Mouse (Mus musculus) gonadal fat pad, adult 2 months (tissue): ENCODE measurements around the gene Hip1r. TPM values are rescaled to one million over a fixed set of nuclear protein-coding genes. Genes with fewer than 3 reads are reported as not detected.

Experiments used
- DNase-seq: peaks from one replicate; pipeline ENCODE4 v3.0.0-alpha.2; 2012; ENCODE audit warnings: low read depth
- polyA plus RNA-seq: library from polyadenylated mRNA; depleted of rRNA; stranded (reverse); fragments of >200 nt; gene quantifications from 2 replicates; pipeline ENCODE4 v1.2.3, GENCODE M21; 2012

Hip1r gene
- polyA plus RNA-seq, 1 experiment = 46.6 TPM

- DNase-seq = no peak
Observed at GRCm38 (mm10) chr5:123997211-123997751, 23.9 kb downstream of the Hip1r start.

GRCm38 (mm10) chr5:123997811-123998210 is 24.4 kb downstream of the Hip1r start:
- DNase-seq = no peak

GRCm38 (mm10) chr5:123998370-123998769 is 24.9 kb downstream of the Hip1r start:
- no peak for DNase-seq

GRCm38 (mm10) chr5:124000824-124001223 is 27.4 kb downstream of the Hip1r start:
- DNase-seq = no peak

- DNase-seq = no peak
Observed at GRCm38 (mm10) chr5:124001274-124001673, 27.8 kb downstream of the Hip1r start.

GRCm38 (mm10) chr5:124002876-124003275 is 29.4 kb downstream of the Hip1r start:
- DNase-seq = peak; percentile 56

GRCm38 (mm10) chr5:124003375-124003774 is 29.9 kb downstream of the Hip1r start:
- DNase-seq = no peak

- DNase-seq = no peak
Observed at GRCm38 (mm10) chr5:124004356-124005150, 31.1 kb downstream of the Hip1r start.

- no peak for DNase-seq
Observed at GRCm38 (mm10) chr5:124005151-124005500, 31.7 kb downstream of the Hip1r start.

- DNase-seq = no peak
Observed at GRCm38 (mm10) chr5:124005591-124005990, 32.2 kb downstream of the Hip1r start.

- no peak for DNase-seq
Observed at GRCm38 (mm10) chr5:124006082-124006873, 32.9 kb downstream of the Hip1r start.

- DNase-seq = no peak
Observed at GRCm38 (mm10) chr5:124006891-124007491, 33.6 kb downstream of the Hip1r start.

- DNase-seq = no peak
Observed at GRCm38 (mm10) chr5:124010077-124010476, 36.6 kb downstream of the Hip1r start.

- DNase-seq = no peak
Observed at GRCm38 (mm10) chr5:124010910-124011655, 37.7 kb downstream of the Hip1r start.

- DNase-seq = no peak
Observed at GRCm38 (mm10) chr5:124011927-124012326, 38.5 kb downstream of the Hip1r start.

GRCm38 (mm10) chr5:124012885-124013284 is 39.5 kb downstream of the Hip1r start:
- DNase-seq = no peak

GRCm38 (mm10) chr5:124013747-124014146 is 40.3 kb downstream of the Hip1r start:
- no peak for DNase-seq

GRCm38 (mm10) chr5:124014180-124014579 is 40.8 kb downstream of the Hip1r start:
- DNase-seq = no peak

GRCm38 (mm10) chr5:124014791-124015251 is 41.4 kb downstream of the Hip1r start:
- no peak for DNase-seq

GRCm38 (mm10) chr5:124015727-124016126 is 42.3 kb downstream of the Hip1r start:
- no peak for DNase-seq

GRCm38 (mm10) chr5:124016291-124016821 is 42.9 kb downstream of the Hip1r start:
- no peak for DNase-seq
